Mouse (Mus musculus) midbrain, embryonic 15.5 days (tissue): ENCODE measurements around the gene Gm10642. TPM values are rescaled to one million over a fixed set of nuclear protein-coding genes. Genes with fewer than 3 reads are reported as not detected.
A peak's percentile ranks its signal among the peaks of the same experiment; 100 is the strongest.

Source experiments
- ATAC-seq: fragments of 200-750 bp; cut with Nextera tagmentation; replicated peaks from 2 replicates; pipeline ENCODE4 v1.8.0; 2017; ENCODE audit warnings: moderate TSS enrichment
- H3K27ac ChIP-seq: fragments of 300-500 bp; sonication (generic); 2 replicates; pipeline ENCODE4 v1.5.1; 2015; ENCODE audit warnings: mild to moderate bottlenecking, inconsistent platforms
- H3K27me3 ChIP-seq: fragments of 300-500 bp; sonication (generic); replicated peaks from 2 replicates; pipeline ENCODE4 v1.6.1; 2015; ENCODE audit warnings: inconsistent platforms
- H3K36me3 ChIP-seq: fragments of 300-500 bp; sonication (generic); replicated peaks from 2 replicates; pipeline ENCODE4 v1.6.1; 2015; ENCODE audit warnings: inconsistent platforms
- H3K4me1 ChIP-seq: fragments of 300-500 bp; sonication (generic); 2 replicates; pipeline ENCODE4 v1.6.1; 2015; ENCODE audit warnings: inconsistent platforms
- H3K4me2 ChIP-seq: fragments of 300-500 bp; sonication (generic); 2 replicates; pipeline ENCODE4 v1.6.1; 2015; ENCODE audit warnings: inconsistent platforms, mild to moderate bottlenecking, moderate library complexity
- H3K4me3 ChIP-seq: fragments of 300-500 bp; sonication (generic); 2 replicates; pipeline ENCODE4 v1.5.1; 2015; ENCODE audit warnings: mild to moderate bottlenecking, inconsistent platforms
- H3K9ac ChIP-seq: fragments of 300-500 bp; sonication (generic); 2 replicates; pipeline ENCODE4 v1.6.1; 2015; ENCODE audit warnings: mild to moderate bottlenecking, inconsistent platforms
- H3K9me3 ChIP-seq: fragments of 300-500 bp; sonication (generic); 2 replicates; pipeline ENCODE4 v1.6.1; 2016; ENCODE audit warnings: inconsistent platforms
- WGBS: fragments of 180-500 bp; shearing (Covaris S2); methylation state at CpG from one replicate; pipeline ENCODE4 v1.1.7; 2015; ENCODE audit warnings: mixed read lengths; 5-methylcytosine and 5-hydroxymethylcytosine counted together
- polyA plus RNA-seq: library from polyadenylated mRNA; unstranded; fragments of >200 nt; fragmentation: Nextera tagmentation; extraction: Ambion mirVana; gene quantifications from 2 replicates; pipeline ENCODE4 v1.2.1, GENCODE M21; 2015

Gm10642 gene
- 0.19 and 0.75 TPM in 2 replicates for polyA plus RNA-seq

DNA sequence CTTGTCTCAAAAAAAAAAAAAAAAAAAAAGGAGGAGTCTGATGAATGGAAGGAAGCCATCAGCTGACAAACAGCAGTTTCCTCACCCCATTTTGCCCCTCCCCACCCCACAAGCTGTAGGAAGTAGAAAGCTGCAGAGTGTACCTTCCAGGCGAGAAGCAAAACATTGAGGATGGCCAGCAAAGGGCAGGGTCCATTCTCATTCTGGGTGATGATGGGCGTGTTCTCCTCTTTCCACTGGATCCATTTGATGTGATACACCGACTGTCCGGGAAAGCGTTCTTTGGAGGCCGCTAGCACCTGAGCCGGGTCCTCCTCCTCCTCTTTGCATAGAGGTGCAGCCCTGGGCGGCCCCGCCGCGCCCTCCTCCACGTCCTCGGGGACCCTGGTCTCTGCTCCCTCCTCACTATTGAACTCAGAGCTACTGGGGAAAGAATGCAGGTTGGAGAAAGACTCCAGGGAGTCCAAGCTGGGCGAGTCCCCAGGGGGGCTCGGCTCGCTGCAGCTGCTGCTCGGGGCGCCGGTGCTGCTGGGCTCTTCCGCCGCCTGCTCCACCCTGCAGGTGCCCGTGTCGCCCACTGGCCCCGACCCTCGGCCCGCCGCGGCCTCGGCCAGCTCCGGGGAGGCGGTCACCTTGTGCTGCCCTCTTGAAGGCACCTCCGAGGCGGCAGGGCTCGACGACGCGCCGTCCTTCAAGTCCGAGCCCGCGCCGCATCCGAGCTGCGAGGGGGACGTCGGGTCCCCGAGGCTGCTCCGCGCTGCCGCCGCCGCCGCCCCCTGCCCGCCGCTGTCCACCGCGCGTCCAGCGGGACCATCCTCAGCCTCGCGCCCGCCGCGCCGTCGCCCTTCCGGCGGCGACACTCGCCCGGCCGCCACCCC, at the start of gene Gm10642:
Gene Gm10642, plus strand, starts transcription at position 122 of the 878 bp plus-strand sequence.
- Histone ChIP-seq H3K9ac (peak within 1 kb of the TSS; percentile 82), H3K9me3 (no peaks in the 10 kb centered on the region), H3K27ac (peak within 1 kb of the TSS; percentile 98), H3K36me3 (no peaks in the 10 kb centered on the region), H3K27me3 (no peaks in the 10 kb centered on the region), H3K4me3 (peak within 1 kb of the TSS; percentile 78), H3K4me1 (peaks cover 37% of the 10 kb centered on the region), H3K4me2 (peak within 1 kb of the TSS; percentile 66)
- WGBS: under 1% methylated on average over 69 of the region's 72 CpGs
- ATAC-seq: peak; percentile 78

- Histone ChIP-seq H3K9me3 (no peaks in the 10 kb centered on the region), H3K27ac (no peak overlapping the region), H3K4me3 (no peak overlapping the region), H3K36me3 (peaks cover 5% of the 10 kb centered on the region; the same call in 1 of the 2 replicates), H3K4me2 (no peak overlapping the region), H3K4me1 (no peaks in the 10 kb centered on the region), H3K27me3 (no peaks in the 10 kb centered on the region), H3K9ac (no peak overlapping the region)
- 76% methylated on average over 3 of the region's 3 CpGs for WGBS
- ATAC-seq: no peak
These were observed 44.9 kb upstream of the Gm10642 start for GRCm38 (mm10) chr9:70611026-70611673.

DNA sequence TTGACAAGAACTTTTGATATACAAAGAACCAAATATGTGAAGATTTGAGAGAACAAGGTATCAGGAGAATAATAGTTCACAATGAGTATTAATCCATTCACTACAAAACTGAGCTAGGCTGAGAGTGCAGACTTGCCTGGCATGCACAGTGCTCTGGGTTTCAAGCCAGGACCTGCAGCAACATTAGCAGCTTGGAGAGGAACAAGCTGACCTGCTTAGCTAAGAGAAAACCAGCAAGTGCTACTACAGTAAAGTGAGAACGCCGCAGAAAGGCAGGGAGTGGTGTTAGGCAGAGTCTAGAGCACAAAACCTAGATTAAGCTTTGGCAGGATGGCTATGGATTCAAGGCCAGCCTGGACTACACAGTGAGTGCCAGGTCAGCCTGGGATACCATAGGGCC, 26.3 kb upstream of the Gm10642 start:
- H3K36me3 ChIP-seq: 0 out of 2 replicates have a peak, but pooled peaks cover 4% of the 10 kb centered on the region
- H3K27ac ChIP-seq: no peak overlapping the region
- H3K27me3 ChIP-seq: no peaks in the 10 kb centered on the region
- whole genome bisulfite sequencing: 83% methylated on average over 2 of the region's 2 CpGs
- H3K4me3 ChIP-seq: no peak overlapping the region
- no peak overlapping the region for H3K9ac ChIP-seq
- no peaks in the 10 kb centered on the region for H3K4me1 ChIP-seq
- H3K4me2 ChIP-seq: no peak overlapping the region
- H3K9me3 ChIP-seq: no peaks in the 10 kb centered on the region
- ATAC-seq: no peak

DNA sequence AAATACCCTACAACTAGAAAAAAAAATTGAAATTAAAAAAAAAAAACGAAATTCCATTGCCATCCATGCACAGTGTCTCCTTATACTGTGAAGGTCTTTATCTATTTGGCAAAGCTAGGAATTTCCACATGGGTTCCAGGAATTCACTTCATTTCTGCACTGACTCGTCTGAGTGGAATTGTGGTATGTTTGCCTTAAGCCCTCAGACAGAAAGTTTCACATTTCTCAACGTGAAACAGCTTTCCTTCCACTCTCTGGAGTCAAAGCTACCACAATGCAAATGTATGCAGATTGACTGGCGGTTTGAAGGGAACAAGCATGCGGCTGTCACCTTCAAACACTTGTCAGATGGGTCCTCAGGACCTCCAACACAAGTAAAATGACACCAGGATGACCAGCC, 24.4 kb upstream of the Gm10642 start:
- H3K4me1 ChIP-seq: no peaks in the 10 kb centered on the region
- no peak overlapping the region for H3K4me2 ChIP-seq
- H3K27me3 ChIP-seq: no peaks in the 10 kb centered on the region
- H3K4me3 ChIP-seq: no peak overlapping the region
- no peak for ATAC-seq
- H3K9me3 ChIP-seq: no peaks in the 10 kb centered on the region
- H3K36me3 ChIP-seq: 0 out of 2 replicates have a peak, but pooled peaks cover 4% of the 10 kb centered on the region
- no peak overlapping the region for H3K27ac ChIP-seq
- H3K9ac ChIP-seq: no peak overlapping the region
- 29% methylated on average over 5 of the region's 5 CpGs for WGBS

DNA sequence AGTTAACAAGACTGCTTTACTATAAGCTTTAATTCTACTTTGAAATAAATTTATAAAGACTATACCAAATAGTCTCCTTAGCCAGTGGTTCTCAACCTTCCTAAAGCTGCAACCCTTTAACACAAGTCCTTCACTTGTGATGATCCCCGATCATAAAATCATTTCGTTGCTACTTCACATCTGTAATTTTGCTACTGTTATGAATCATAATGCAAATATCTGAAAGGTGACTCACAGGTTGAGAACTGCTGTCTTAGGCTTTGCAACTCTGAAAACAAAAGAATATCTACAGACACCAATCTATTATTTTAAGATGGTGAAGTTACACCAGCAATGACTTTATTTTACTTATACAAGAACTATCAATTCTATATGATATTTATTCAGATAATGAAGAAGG, 19.3 kb upstream of the Gm10642 start:
- ATAC-seq: no peak
- Histone ChIP-seq H3K9me3 (no peaks in the 10 kb centered on the region), H3K36me3 (0 out of 2 replicates have a peak, but pooled peaks cover 4% of the 10 kb centered on the region), H3K27me3 (no peaks in the 10 kb centered on the region), H3K27ac (no peak overlapping the region), H3K9ac (no peak overlapping the region), H3K4me3 (no peak overlapping the region), H3K4me2 (no peak overlapping the region), H3K4me1 (no peaks in the 10 kb centered on the region)
- 91% methylated on average over 2 of the region's 2 CpGs for WGBS

- no peak for ATAC-seq
These were observed 5.8 kb upstream of the Gm10642 start for GRCm38 (mm10) chr9:70650260-70650659.

DNA sequence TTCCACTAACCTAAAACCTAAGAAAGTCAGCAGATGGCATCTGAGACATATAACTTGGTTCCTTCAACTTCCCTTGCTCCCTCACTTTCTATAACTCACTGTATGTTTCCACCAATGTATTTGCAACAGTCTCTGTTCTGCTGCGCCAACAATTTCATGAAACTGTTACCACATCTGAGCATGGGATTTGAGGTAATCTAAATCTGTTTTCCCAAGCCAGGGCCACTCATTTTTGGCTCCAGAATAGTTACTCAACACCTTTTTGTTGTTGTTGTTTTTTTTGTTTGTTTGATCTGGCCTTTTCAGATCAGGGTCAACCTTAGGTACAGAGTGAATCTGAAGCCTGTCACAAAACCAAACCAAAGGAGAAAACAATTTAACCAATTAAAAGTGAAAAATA, 5.1 kb upstream of the Gm10642 start:
- Histone ChIP-seq H3K27ac (no peak overlapping the region), H3K9ac (no peak overlapping the region), H3K4me3 (no peak overlapping the region), H3K4me2 (no peak overlapping the region), H3K4me1 (peaks cover 33% of the 10 kb centered on the region), H3K36me3 (no peaks in the 10 kb centered on the region; the same call in 1 of the 2 replicates), H3K27me3 (no peaks in the 10 kb centered on the region), H3K9me3 (no peaks in the 10 kb centered on the region)
- 95% methylated on average over 1 of the region's 1 CpGs for WGBS
- no peak for ATAC-seq

More at GRCm38 (mm10) chr9:70650260-70650659, 5.8 kb upstream of the Gm10642 start:
- Histone ChIP-seq H3K9ac (no peak overlapping the region), H3K36me3 (no peaks in the 10 kb centered on the region; the same call in 1 of the 2 replicates), H3K27me3 (no peaks in the 10 kb centered on the region), H3K4me1 (peaks cover 33% of the 10 kb centered on the region), H3K27ac (no peak overlapping the region), H3K9me3 (no peaks in the 10 kb centered on the region), H3K4me3 (no peak overlapping the region), H3K4me2 (no peak overlapping the region)
- 87% methylated on average over 2 of the region's 2 CpGs for WGBS

- no peak overlapping the region for H3K4me3 ChIP-seq
- no peaks in the 10 kb centered on the region for H3K9me3 ChIP-seq
- no peak overlapping the region for H3K9ac ChIP-seq
- H3K4me1 ChIP-seq: peaks cover 33% of the 10 kb centered on the region
- no peaks in the 10 kb centered on the region for H3K27me3 ChIP-seq
- no peak overlapping the region for H3K27ac ChIP-seq
- no peaks in the 10 kb centered on the region; the same call in 1 of the 2 replicates for H3K36me3 ChIP-seq
- ATAC-seq: no peak
- 79% methylated on average over 2 of the region's 2 CpGs for WGBS
- H3K4me2 ChIP-seq: no peak overlapping the region
These were observed 3.8 kb upstream of the Gm10642 start for GRCm38 (mm10) chr9:70652221-70652620.

- Histone ChIP-seq H3K27me3 (no peaks in the 10 kb centered on the region), H3K36me3 (no peaks in the 10 kb centered on the region; the same call in 1 of the 2 replicates), H3K9ac (no peak overlapping the region), H3K4me2 (peak overlapping the region; percentile 66), H3K27ac (no peak overlapping the region), H3K4me3 (peak overlapping the region; percentile 27), H3K4me1 (peaks cover 37% of the 10 kb centered on the region), H3K9me3 (no peaks in the 10 kb centered on the region)
- no peak for ATAC-seq
- WGBS: 74% methylated on average over 2 of the region's 2 CpGs
These were observed 2.2 kb upstream of the Gm10642 start for GRCm38 (mm10) chr9:70653875-70654274.

DNA sequence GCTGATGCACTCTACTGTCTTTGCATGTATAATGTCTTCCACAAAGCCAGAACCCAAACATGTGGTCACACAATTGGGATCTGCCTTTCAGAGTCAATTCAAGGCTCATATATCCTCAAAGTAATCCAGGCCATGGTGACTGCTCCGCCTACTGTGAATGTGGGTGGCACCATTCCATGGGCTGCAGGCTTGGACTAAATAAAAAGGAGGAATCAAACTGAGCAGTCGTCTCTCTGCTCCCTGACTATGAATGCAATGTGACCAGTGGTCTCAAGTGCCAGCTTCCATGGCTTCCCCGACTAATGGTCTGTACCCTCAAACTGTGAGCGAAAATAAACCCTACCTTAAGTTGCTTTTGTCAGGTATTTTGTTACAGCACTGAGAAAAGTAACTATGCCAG, 1.6 kb upstream of the Gm10642 start:
- no peaks in the 10 kb centered on the region; the same call in 1 of the 2 replicates for H3K36me3 ChIP-seq
- H3K9ac ChIP-seq: no peak overlapping the region
- WGBS: 65% methylated on average over 4 of the region's 4 CpGs
- peak overlapping the region; percentile 27 for H3K4me3 ChIP-seq
- H3K27me3 ChIP-seq: no peaks in the 10 kb centered on the region
- H3K27ac ChIP-seq: no peak overlapping the region
- no peaks in the 10 kb centered on the region for H3K9me3 ChIP-seq
- H3K4me2 ChIP-seq: peak overlapping the region; percentile 66
- peaks cover 37% of the 10 kb centered on the region for H3K4me1 ChIP-seq
- ATAC-seq: no peak

- Histone ChIP-seq H3K27ac (peak overlapping the region; percentile 98; the same call in 1 of the 2 replicates), H3K9me3 (no peaks in the 10 kb centered on the region), H3K4me2 (peak overlapping the region; percentile 66), H3K4me1 (peaks cover 37% of the 10 kb centered on the region), H3K9ac (peak overlapping the region; percentile 82; the same call in 1 of the 2 replicates), H3K27me3 (no peaks in the 10 kb centered on the region), H3K4me3 (peak overlapping the region; percentile 78), H3K36me3 (no peaks in the 10 kb centered on the region)
- WGBS: 34% methylated on average over 2 of the region's 2 CpGs
- no peak for ATAC-seq
These were observed 304 bp upstream of the Gm10642 start for GRCm38 (mm10) chr9:70655764-70656129.
